Mouse (Mus musculus) ES-Bruce4 (cell line): ENCODE data around the gene Lgals1. TPM values are rescaled to one million over a fixed set of nuclear protein-coding genes. Genes with fewer than 3 reads are reported as not detected.

Source experiments
- H3K27ac ChIP-seq: 2 replicates; pipeline ENCODE4 v1.5.1; 2012; ENCODE audit warnings: low read length, inconsistent platforms; ENCODE audit not compliant: insufficient read depth
- H3K27me3 ChIP-seq: 2 replicates; pipeline ENCODE4 v1.6.1; 2012; ENCODE audit warnings: mild to moderate bottlenecking, low read length, inconsistent platforms; ENCODE audit not compliant: control insufficient read depth, poor library complexity, insufficient read depth, severe bottlenecking
- H3K36me3 ChIP-seq: 2 replicates; pipeline ENCODE4 v1.6.1; 2012; ENCODE audit warnings: inconsistent platforms, mild to moderate bottlenecking, low read length, moderate library complexity; ENCODE audit not compliant: control insufficient read depth, poor library complexity, insufficient read depth, severe bottlenecking
- H3K4me1 ChIP-seq: one replicate; pipeline ENCODE4 v1.8.1; 2011; ENCODE audit warnings: low read length; ENCODE audit not compliant: control insufficient read depth, insufficient read depth
- H3K4me3 ChIP-seq: 2 replicates; pipeline ENCODE4 v1.5.1; 2011; ENCODE audit warnings: low read depth, mild to moderate bottlenecking, low read length
- H3K9ac ChIP-seq: 2 replicates; pipeline ENCODE4 v1.6.1; 2012; ENCODE audit warnings: low read depth, mild to moderate bottlenecking, inconsistent platforms; ENCODE audit not compliant: poor library complexity, severe bottlenecking
- H3K9me3 ChIP-seq: replicated peaks from 2 replicates; pipeline ENCODE4 v1.6.1; 2012; ENCODE audit warnings: mild to moderate bottlenecking, low read length, inconsistent platforms; ENCODE audit not compliant: control insufficient read depth, poor library complexity, insufficient read depth, severe bottlenecking
- CTCF ChIP-seq: IDR thresholded peaks from one replicate; pipeline ENCODE4 v1.8.1; 2011; ENCODE audit warnings: low read depth, low read length
- EP300 ChIP-seq: IDR thresholded peaks from 2 replicates; pipeline ENCODE4 v1.6.1; 2011; ENCODE audit warnings: low read depth, low read length; ENCODE audit not compliant: insufficient read depth
- POLR2A ChIP-seq: IDR thresholded peaks from one replicate; pipeline ENCODE4 v1.8.1; 2011; ENCODE audit warnings: low read length; ENCODE audit not compliant: insufficient read depth
- polyA plus RNA-seq: library from polyadenylated mRNA; stranded (reverse); fragments of >200 nt; gene quantifications from 2 replicates; pipeline ENCODE4 v1.2.4, GENCODE M21; 2011; ENCODE audit warnings: low read depth; ENCODE audit not compliant: missing spikeins, insufficient read depth, insufficient read length

The Lgals1 gene
- polyA plus RNA-seq, 1 experiment, result 225 TPM

- Histone ChIP-seq H3K27ac (no peak overlapping the region), H3K36me3 (no peaks in the 10 kb centered on the region), H3K4me1 (no peaks in the 10 kb centered on the region), H3K9ac (no peak overlapping the region), H3K4me3 (no peak overlapping the region), H3K9me3 (no peaks in the 10 kb centered on the region), H3K27me3 (no peaks in the 10 kb centered on the region)
- TF ChIP-seq CTCF, result no peak
- TF ChIP-seq EP300, result no peak
- TF ChIP-seq POLR2A, result no peak
These were observed 29.8 kb downstream of the Lgals1 start for GRCm38 (mm10) chr15:78956351-78956750.

GRCm38 (mm10) chr15:78957021-78957420, 30.5 kb downstream of the Lgals1 start:
- H3K4me1 ChIP-seq, result no peaks in the 10 kb centered on the region
- H3K9ac ChIP-seq, result peak overlapping the region; percentile 38
- no peaks in the 10 kb centered on the region for H3K36me3 ChIP-seq
- no peaks in the 10 kb centered on the region for H3K27me3 ChIP-seq
- no peaks in the 10 kb centered on the region for H3K9me3 ChIP-seq
- H3K4me3 ChIP-seq, result no peak overlapping the region
- no peak overlapping the region for H3K27ac ChIP-seq
- TF ChIP-seq EP300, result no peak
- TF ChIP-seq CTCF, result no peak
- no peak for TF ChIP-seq POLR2A

- Histone ChIP-seq H3K4me1 (no peaks in the 10 kb centered on the region), H3K9ac (no peak overlapping the region), H3K36me3 (no peaks in the 10 kb centered on the region), H3K27me3 (no peaks in the 10 kb centered on the region), H3K27ac (no peak overlapping the region), H3K9me3 (no peaks in the 10 kb centered on the region), H3K4me3 (no peak overlapping the region)
- no peak for TF ChIP-seq POLR2A
- TF ChIP-seq CTCF, result no peak
- no peak for TF ChIP-seq EP300
These were observed 33.0 kb downstream of the Lgals1 start for GRCm38 (mm10) chr15:78959537-78959936.

GRCm38 (mm10) chr15:78960088-78960487, 33.6 kb downstream of the Lgals1 start:
- Histone ChIP-seq H3K9me3 (no peaks in the 10 kb centered on the region), H3K36me3 (no peaks in the 10 kb centered on the region), H3K4me1 (no peaks in the 10 kb centered on the region), H3K9ac (no peak overlapping the region), H3K27me3 (no peaks in the 10 kb centered on the region), H3K4me3 (no peak overlapping the region), H3K27ac (no peak overlapping the region)
- TF ChIP-seq CTCF (no peak), EP300 (no peak), POLR2A (no peak)

- Histone ChIP-seq H3K27ac (no peak overlapping the region), H3K4me1 (no peaks in the 10 kb centered on the region), H3K9ac (no peak overlapping the region), H3K27me3 (no peaks in the 10 kb centered on the region), H3K9me3 (no peaks in the 10 kb centered on the region), H3K4me3 (no peak overlapping the region), H3K36me3 (no peaks in the 10 kb centered on the region)
- TF ChIP-seq CTCF (peak; percentile 37), POLR2A (no peak)
These were observed 36.4 kb downstream of the Lgals1 start for GRCm38 (mm10) chr15:78962885-78963284.

- Histone ChIP-seq H3K4me3 (no peak overlapping the region), H3K27me3 (no peaks in the 10 kb centered on the region), H3K9ac (no peak overlapping the region), H3K4me1 (no peaks in the 10 kb centered on the region), H3K9me3 (no peaks in the 10 kb centered on the region), H3K36me3 (no peaks in the 10 kb centered on the region), H3K27ac (no peak overlapping the region)
- TF ChIP-seq CTCF (no peak), POLR2A (no peak), EP300 (no peak)
These were observed 45.1 kb downstream of the Lgals1 start for GRCm38 (mm10) chr15:78971626-78972025.
